Mouse (Mus musculus): ENCODE measurements around the gene Myocos. TPM values are rescaled to one million over a fixed set of nuclear protein-coding genes. Genes with fewer than 3 reads are reported as not detected.

Myocos gene
- polyA plus RNA-seq, 1 experiment from 2014 or later = not detected

DNA sequence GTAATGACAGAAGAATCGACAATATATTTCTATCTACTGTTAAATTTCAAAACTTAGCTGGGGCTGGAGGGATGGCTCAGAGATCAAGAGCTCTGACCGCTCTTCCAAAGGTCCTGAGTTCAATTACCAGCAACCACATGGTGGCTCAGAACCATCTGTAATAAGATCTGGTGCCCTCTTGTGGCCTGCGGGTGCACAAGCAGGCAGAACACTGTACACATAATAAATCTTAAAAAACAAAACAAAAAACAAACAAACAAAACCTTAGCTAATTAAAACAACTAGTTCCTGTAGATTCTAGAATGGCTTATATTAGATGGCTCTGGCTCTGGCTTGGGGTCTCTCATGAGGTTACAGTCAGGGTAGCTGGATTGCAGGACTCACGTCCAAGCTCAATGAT lies 37.5 kb downstream of the Myocos start:
- peak; percentile 24 for DNase-seq (ENCODE audit: low spot score)

DNA sequence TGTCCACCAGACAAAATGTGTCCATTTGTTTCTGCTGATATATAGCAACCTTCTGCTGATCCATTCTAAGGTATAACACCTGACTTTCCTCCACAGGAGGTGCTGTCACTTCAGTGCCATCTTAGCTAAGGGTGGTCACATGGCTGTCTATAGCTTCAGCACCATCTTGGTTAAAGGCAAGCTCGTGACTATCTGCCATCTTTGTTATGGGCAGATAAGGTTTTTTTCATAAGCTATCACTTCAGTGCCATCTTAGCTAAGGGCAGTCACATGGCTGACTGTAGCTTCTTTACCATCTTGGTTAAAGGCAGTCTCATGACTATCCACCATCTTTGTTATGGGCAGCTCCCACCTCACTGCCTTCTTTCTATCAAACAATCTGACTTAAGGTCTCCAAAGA lies 42.5 kb downstream of the Myocos start:
- peak; percentile 60 for DNase-seq (ENCODE audit: low spot score)

DNA sequence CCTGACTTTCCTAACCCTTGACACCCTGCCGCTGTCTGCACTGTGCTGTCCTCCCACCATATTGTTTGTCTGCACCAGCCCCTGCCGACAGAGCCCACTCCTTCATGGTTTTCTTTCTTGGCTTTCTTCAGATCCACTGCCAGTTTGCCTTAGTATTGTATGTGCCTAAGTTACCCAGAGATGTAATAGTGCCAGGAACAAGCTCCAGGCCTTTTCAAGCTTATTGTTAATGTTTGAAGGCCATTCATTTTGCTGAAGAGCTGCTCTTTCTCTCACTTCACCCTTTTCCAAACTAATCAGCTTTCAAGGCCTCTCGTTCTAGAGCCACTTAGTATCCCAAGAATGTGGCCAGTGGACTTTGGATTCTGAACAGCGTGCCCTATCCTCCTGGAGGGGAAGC lies 46.8 kb downstream of the Myocos start:
- no peak for DNase-seq (ENCODE audit: low spot score)

DNA sequence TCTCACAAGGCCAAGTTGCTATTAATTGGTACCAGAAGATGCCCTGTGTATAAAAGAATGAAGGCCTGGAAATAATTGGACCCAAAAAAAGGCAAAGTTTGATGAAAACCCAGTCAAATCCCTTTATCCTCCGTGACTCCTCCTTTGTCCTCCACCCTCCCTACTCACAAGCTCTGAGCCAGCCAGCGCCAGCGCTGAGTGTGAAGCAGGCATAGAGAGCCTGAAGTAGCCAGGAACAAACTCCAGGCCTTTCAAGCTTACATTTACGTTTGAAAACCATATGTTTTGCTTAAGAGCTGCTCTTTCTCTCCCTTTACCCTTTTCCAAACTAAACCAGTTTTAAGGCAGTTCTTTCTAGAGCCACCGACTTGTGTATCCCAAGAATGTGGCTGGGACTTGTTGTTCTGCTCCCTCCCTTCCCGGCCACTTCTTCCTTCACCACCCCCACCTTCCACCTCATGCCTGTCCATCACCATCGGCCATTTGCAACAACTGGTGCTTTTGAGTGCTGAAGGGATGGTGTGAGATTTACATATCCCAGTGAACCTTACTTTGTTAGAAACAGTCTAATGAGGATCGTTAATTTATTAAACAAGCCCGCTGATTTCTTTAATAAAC lies 48.3 kb downstream of the Myocos start:
- no peak for DNase-seq (ENCODE audit: low spot score)

DNA sequence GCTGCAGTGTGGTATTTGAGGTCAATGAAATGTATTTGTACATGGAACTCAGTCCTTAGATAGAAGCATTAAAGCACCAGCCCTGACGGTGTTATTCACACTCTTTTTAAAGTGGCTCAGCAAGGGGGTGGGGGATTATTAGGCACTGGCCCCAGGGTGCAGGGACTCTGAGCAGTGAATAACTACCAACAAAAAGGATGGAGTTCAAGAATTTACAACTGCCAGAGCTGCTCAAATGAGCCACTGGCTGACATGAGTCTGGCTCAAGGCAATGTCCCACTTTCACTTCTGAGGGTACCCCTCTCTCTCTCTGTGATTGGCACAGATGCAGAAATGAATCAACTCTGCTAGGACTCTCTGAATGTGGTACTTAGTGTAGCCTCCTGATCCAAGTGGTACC lies 49.9 kb downstream of the Myocos start:
- no peak for DNase-seq (ENCODE audit: low spot score)

DNA sequence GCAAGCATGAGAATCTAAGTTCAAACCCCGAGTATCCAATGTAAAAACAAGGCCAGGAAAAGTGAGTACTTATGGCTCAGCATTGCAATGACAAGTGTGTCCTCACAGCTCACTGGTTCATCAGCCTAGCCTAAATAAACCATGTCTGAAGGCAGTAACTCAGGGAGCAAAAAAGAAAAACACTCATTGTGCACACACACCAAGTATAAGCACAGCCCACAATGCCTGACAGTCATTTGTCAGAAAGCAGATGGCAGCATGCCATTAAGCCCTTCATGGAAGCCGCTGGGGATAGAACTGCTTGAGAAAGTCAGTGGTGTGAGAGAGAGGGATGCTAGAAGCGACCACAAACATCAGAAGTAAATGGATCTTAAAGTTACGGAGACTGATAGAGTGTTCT lies 56.7 kb downstream of the Myocos start:
- DNase-seq (ENCODE audit: low spot score) = no peak

DNA sequence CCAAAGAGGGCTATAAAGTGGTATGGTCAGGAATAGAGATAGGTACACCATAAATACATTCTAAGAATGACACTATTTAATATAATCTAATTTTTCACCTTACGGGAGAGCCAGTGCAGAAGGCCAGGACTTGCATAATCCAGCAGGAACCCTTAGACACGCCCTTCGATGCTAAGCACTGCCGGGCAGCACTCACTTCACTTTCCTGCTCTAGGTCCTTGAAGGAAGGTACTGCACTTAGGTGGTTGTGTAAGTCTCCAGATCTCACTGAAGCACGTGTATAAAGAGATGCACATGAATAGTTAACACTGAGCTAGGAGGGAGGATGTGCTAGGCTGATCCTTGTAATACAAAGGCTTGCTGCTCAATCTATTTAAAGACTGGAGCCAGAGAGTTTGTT lies 58.4 kb downstream of the Myocos start:
- no peak for DNase-seq (ENCODE audit: low spot score)

DNA sequence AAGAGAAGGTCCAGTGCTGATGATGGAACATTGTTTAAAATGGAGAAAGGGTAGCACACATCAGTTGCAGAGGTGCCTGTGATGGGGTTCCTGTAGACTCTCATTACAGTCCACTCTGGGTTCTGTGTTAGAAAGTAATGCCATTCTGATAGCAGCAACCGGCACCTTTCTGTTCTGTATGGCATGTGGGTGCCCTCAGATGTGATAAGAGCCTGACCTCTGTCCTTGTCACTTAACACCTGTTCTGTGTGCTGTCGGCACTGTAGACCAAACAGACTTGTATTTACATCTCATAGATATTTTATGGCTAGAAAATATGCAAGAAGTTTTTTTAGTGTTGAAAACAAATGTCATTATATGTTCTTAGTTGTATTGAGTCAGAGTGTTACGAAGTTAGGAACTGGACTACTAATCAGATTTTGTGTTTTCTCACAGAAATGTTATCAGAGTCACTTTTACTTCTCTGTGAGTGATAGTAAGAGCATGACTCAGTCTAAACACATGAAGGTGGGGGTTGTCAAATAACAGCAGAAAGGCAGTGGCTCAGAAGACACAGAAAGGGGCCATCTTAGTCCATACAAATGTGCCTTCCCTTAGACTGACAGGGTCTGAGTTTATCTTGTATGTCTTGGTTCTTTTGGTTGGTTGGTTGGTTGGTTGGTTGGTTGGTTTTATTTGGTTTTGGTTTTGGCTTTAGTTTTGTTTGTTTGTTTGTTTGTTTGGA lies 60.5 kb downstream of the Myocos start:
- no peak for DNase-seq (ENCODE audit: low spot score)

Small RNAs within 50 kb of the gene (microRNA-seq; reads per million reads assigned to microRNA genes)
- gene Gm27616 (ENCODE audit: borderline number of aligned reads) = not detected

Other genes with a start within 250 kb of the Myocos start
- gene Dnm3, start 180.2 kb downstream of the Myocos start, polyA plus RNA-seq (2015; fragmentation: Nextera tagmentation; extraction: Ambion mirVana) = 2.1 and 2.2 TPM in 2 replicates
- 17.7 and 17.9 TPM in 2 replicates for gene Mettl13, start 109.7 kb downstream of the Myocos start, polyA plus RNA-seq (2015; fragmentation: Nextera tagmentation; extraction: Ambion mirVana)
- gene Vamp4, start 87.7 kb downstream of the Myocos start, polyA plus RNA-seq (2015; fragmentation: Nextera tagmentation; extraction: Ambion mirVana) = 81.2 and 81.7 TPM in 2 replicates
- 0.23 and 0.24 TPM in 2 replicates for gene Myoc, start 19.1 kb downstream of the Myocos start, polyA plus RNA-seq (2015; fragmentation: Nextera tagmentation; extraction: Ambion mirVana)
- gene Prrc2c, start 82.3 kb upstream of the Myocos start, polyA plus RNA-seq (2015; fragmentation: Nextera tagmentation; extraction: Ambion mirVana) = 154 and 200 TPM in 2 replicates
- 0.05 and 0.18 TPM in 2 replicates for gene Fmo4, start 155.8 kb upstream of the Myocos start, polyA plus RNA-seq (2015; fragmentation: Nextera tagmentation; extraction: Ambion mirVana)
- gene Fmo1, start 208.4 kb upstream of the Myocos start, polyA plus RNA-seq (2015; fragmentation: Nextera tagmentation; extraction: Ambion mirVana) = 23.0 and 28.6 TPM in 2 replicates
- gene Fmo2, start 240.5 kb upstream of the Myocos start, polyA plus RNA-seq (2015; fragmentation: Nextera tagmentation; extraction: Ambion mirVana) = 0.68 and 0.76 TPM in 2 replicates

All from thymus, postnatal 0 days (tissue).